Mouse (Mus musculus) kidney, postnatal 0 days (tissue): ENCODE results near the gene Eif4a3. TPM values are rescaled to one million over a fixed set of nuclear protein-coding genes. Genes with fewer than 3 reads are reported as not detected.

Source experiments
- ATAC-seq: fragments of 200-750 bp; cut with Nextera tagmentation; replicated peaks from 2 replicates; pipeline ENCODE4 v1.8.0; 2017; ENCODE audit warnings: low read depth, moderate number of reproducible peaks, moderate TSS enrichment, moderate library complexity; ENCODE audit not compliant: low FRiP score
- DNase-seq: peaks from one replicate; pipeline ENCODE4 v3.0.0-alpha.2; 2016; ENCODE audit warnings: low spot score
- H3K27ac ChIP-seq: fragments of 300-500 bp; sonication (generic); 2 replicates; pipeline ENCODE4 v1.5.1; 2014; ENCODE audit warnings: mild to moderate bottlenecking
- H3K27me3 ChIP-seq: fragments of 300-500 bp; sonication (generic); 2 replicates; pipeline ENCODE4 v1.6.1; 2014; ENCODE audit warnings: low read length, mixed read lengths; ENCODE audit not compliant: insufficient read depth
- H3K36me3 ChIP-seq: fragments of 300-500 bp; sonication (generic); 2 replicates; pipeline ENCODE4 v1.6.1; 2014; ENCODE audit warnings: low read length, mixed read lengths; ENCODE audit not compliant: insufficient read depth
- H3K4me1 ChIP-seq: fragments of 300-500 bp; sonication (generic); replicated peaks from 2 replicates; pipeline ENCODE4 v1.6.1; 2014; ENCODE audit warnings: antibody characterized with exemption, low read length, mixed read lengths; ENCODE audit not compliant: insufficient read depth
- H3K4me2 ChIP-seq: fragments of 300-500 bp; sonication (generic); 2 replicates; pipeline ENCODE4 v1.6.1; 2014; ENCODE audit warnings: mild to moderate bottlenecking, low read length, moderate library complexity, mixed read lengths
- H3K4me3 ChIP-seq: fragments of 300-500 bp; sonication (generic); replicated peaks from 2 replicates; pipeline ENCODE4 v1.5.1; 2014; ENCODE audit warnings: low read depth, low read length
- H3K9ac ChIP-seq: fragments of 300-500 bp; sonication (generic); 2 replicates; pipeline ENCODE4 v1.6.1; 2014; ENCODE audit warnings: low read depth, low read length
- H3K9me3 ChIP-seq: fragments of 300-500 bp; sonication (generic); replicated peaks from 2 replicates; pipeline ENCODE4 v1.6.1; 2016; ENCODE audit warnings: low read length, inconsistent platforms, mixed read lengths
- CTCF ChIP-seq: IDR thresholded peaks from 2 replicates; pipeline ENCODE4 v1.5.1; 2016; ENCODE audit warnings: antibody characterized with exemption, low read depth, mild to moderate bottlenecking, moderate library complexity
- WGBS: fragments of 180-500 bp; shearing (Covaris S2); extraction: QIAGEN DNeasy Blood & Tissue Kit; methylation state at CpG from one replicate; pipeline ENCODE4 v1.1.7; 2014; 5-methylcytosine and 5-hydroxymethylcytosine counted together
- polyA plus RNA-seq: library from polyadenylated mRNA; unstranded; fragments of >200 nt; fragmentation: Nextera tagmentation; extraction: Ambion mirVana; gene quantifications from 2 replicates; pipeline ENCODE4 v1.2.1, GENCODE M21; 2015

Gene Eif4a3
- polyA plus RNA-seq, 1 experiment from 2014 or later = 260 TPM

DNA sequence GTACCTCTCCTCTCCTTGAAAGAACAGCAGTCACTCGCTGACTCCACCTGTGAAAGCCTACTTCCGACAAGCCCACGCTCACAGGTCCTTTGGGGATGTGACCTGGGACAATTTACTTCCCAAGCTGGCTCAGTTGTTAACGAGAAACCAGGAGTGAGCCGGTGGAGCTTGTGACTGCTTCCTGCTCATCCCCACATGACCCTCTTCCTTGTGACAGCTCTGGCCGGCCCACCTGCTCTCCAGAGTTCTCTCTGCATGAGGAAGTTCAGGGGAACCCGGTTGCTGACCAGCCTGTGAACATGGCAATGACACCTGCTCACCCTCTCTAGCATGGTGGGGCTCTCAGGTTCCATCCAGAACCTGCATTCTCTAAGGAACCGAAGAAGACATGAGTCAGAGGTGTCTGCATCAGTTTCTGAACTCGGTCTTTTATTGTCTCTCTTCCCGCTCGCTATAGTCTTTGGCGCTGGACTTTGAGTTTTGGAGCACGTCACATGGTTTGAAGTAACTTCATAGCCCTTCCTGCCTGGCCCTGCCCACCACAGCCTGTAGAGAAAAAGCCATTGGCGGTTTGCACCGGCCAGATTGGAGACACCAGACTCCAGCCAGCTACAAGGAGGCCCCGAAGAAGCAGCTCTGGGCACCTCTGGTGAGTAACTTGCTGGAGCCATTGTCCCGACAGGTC is 14.5 kb upstream of the Eif4a3 start:
- Histone ChIP-seq H3K36me3 (no peaks in the 10 kb centered on the region), H3K4me2 (no peak overlapping the region), H3K4me3 (no peak overlapping the region), H3K27ac (peak overlapping the region; percentile 6; the same call in 1 of the 2 replicates), H3K4me1 (no peaks in the 10 kb centered on the region), H3K9ac (0 out of 2 replicates have a peak overlapping the region, but pooled peaks have one; percentile 13), H3K27me3 (no peaks in the 10 kb centered on the region), H3K9me3 (no peaks in the 10 kb centered on the region)
- DNase-seq (no peak), ATAC-seq (peak; percentile 74)
- 60% methylated on average over 17 of the region's 17 CpGs for WGBS
- no peak for TF ChIP-seq CTCF

DNA sequence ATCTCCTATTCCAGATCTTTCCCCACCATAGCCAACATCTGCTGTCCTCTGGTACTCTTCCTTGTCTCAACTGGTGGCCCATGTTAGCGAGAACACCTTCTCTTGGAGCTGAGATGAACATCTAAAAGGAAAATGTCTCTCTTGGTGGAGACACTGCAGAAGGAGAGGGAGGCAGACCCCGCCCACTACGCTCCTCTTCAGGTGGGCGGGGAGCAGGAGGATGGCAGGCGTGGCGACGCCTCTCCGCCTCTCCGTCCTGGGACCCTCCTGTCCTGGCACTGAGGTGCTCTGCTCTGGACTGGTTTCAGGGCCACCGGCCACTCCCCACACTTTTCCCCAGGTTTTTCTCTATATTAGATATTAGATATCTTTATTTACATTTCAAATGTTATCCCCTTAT is 10.7 kb upstream of the Eif4a3 start:
- 10% methylated on average over 10 of the region's 10 CpGs for WGBS
- ATAC-seq (no peak), DNase-seq (no peak)
- no peak for TF ChIP-seq CTCF
- Histone ChIP-seq H3K4me3 (no peak overlapping the region), H3K27me3 (no peaks in the 10 kb centered on the region), H3K9ac (no peak overlapping the region), H3K9me3 (no peaks in the 10 kb centered on the region), H3K27ac (no peak overlapping the region), H3K36me3 (no peaks in the 10 kb centered on the region), H3K4me1 (no peaks in the 10 kb centered on the region), H3K4me2 (no peak overlapping the region)

DNA sequence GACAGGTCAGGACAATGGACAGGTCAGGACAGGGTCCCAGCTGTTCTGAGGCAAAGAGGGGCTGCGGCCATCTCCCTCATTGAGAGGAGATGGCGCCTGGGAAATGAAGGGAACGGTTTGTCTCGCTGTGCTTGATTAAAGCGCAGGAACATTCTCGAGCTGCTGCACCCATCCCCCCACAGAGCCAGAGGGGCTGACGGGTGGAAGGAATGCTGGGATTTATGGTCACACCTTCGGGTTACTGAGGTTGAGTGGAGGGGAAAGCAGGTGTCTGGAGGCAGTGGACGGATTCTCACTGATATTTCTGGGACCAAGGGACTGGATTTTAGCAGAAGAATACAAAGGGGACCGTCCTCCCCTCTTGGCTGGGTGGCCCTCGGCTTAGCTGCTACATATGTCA is 8.0 kb upstream of the Eif4a3 start:
- no peak for DNase-seq
- H3K27me3 ChIP-seq = no peaks in the 10 kb centered on the region
- H3K4me2 ChIP-seq = no peak overlapping the region
- H3K9me3 ChIP-seq = no peaks in the 10 kb centered on the region
- H3K9ac ChIP-seq = no peak overlapping the region
- no peaks in the 10 kb centered on the region for H3K36me3 ChIP-seq
- 18% methylated on average over 11 of the region's 11 CpGs for WGBS
- H3K27ac ChIP-seq = no peak overlapping the region
- TF ChIP-seq CTCF = no peak
- H3K4me1 ChIP-seq = no peaks in the 10 kb centered on the region
- no peak overlapping the region for H3K4me3 ChIP-seq
- no peak for ATAC-seq

DNA sequence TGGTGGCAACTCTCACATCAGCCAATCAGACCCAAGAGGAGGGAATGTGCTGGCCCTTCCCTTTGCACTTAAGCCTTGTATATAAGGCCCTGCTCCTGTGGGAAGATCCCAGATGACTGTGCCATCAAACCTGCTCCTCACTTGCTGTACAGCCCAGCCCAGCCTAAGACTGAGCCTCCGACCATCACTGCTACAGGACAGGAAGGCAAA is 7.7 kb upstream of the Eif4a3 start, which contains the start of gene Card14:
TSS of gene Card14 (plus strand) at position 111 of the 210 bp plus-strand sequence.
- H3K9ac ChIP-seq = no peak within 1 kb of the TSS
- H3K4me2 ChIP-seq = no peak within 1 kb of the TSS
- H3K9me3 ChIP-seq = no peaks in the 10 kb centered on the region
- WGBS = 46% methylated on average over 1 of the region's 1 CpGs
- H3K4me1 ChIP-seq = no peaks in the 10 kb centered on the region
- no peaks in the 10 kb centered on the region for H3K36me3 ChIP-seq
- DNase-seq (no peak), ATAC-seq (no peak)
- H3K4me3 ChIP-seq = no peak within 1 kb of the TSS
- no peak within 1 kb of the TSS for H3K27ac ChIP-seq
- no peaks in the 10 kb centered on the region for H3K27me3 ChIP-seq
- no peak for TF ChIP-seq CTCF

DNA sequence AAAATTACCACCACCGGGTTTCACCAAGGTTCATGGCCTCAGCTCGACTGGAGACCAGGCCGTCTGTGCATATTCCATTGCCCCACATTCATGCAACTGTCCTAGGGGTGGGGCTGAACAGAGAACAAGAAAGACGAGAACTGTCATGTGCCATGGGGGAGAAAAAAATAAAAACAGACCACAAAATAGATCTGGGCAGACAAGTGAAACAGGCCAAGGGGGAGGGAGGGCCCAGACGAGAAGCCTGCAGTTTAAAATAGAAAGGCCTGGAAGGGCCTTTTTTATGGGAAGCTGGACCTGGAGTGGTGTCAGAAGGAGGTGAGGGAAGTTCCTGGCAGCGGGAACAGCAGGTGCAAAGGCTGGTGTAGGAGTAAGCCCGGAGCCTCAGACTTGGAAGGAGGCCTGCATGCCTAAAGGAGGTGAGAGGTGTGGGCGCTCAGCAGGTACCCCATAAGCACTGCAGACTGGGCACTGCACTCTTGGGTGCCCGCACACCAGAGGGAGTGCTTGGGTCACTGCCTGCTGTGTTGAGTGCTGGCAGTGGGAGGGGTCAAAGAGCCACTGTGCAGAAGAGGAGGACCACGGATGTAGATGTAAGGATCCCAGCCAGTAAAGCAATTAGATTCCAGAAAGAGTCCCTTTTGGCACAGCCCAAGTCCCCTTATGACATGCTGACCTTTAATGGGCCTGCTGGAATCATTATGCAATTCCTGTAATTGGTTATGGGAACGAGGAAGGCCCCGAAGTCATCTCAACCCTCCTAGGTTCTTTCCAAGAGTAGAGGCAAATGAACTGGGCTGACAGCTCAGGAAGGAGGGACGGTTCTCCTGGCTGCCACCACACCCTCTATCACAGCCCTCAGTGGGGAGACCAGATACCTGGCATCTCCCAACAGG is 7.1 kb upstream of the Eif4a3 start:
- H3K36me3 ChIP-seq = no peaks in the 10 kb centered on the region
- no peak overlapping the region for H3K4me2 ChIP-seq
- H3K4me3 ChIP-seq = no peak overlapping the region
- ATAC-seq = no peak
- no peak overlapping the region for H3K9ac ChIP-seq
- no peaks in the 10 kb centered on the region for H3K4me1 ChIP-seq
- no peaks in the 10 kb centered on the region for H3K9me3 ChIP-seq
- peak; percentile 13; the same call in 1 of the 2 replicates for TF ChIP-seq CTCF
- H3K27ac ChIP-seq = no peak overlapping the region
- 58% methylated on average over 13 of the region's 13 CpGs for WGBS
- H3K27me3 ChIP-seq = no peaks in the 10 kb centered on the region
- no peak for DNase-seq

DNA sequence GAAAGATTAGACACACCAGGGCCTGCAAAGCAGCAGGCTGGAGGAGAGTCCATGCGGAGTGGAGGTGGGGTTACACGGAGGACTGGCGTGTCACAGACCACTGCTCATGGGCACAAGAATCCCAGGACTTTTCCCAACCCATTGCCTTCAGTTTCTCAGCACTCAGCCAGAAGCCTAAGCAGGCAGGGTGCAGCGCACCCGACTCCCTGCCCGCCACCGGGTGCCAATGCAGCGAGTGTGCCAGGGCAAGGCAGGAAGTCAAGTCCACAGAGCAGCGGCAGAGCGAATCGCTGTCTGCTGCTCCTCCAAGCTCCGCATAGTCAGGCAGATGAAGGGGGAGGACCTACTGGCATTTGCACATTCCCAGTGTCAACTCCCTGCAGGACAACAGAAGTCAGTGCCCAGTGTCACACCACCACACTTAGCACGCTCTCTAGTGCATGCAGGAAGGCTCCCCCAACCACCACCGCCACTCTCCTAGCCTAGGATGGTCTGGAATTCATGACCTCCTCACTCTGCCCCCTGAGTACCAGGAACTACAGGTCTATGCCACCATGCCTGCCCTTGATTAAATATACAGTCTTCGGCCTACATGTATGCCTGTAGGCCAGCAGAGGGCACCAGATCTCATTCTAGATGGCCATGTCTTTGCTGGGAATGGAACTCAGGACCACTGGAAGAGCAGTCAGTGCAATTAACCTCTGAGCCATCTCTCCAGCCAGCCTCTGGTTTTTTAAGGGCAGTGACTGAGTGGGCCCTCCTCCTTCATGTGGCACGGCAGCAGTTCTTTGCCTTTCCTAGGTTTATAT is 5.2 kb upstream of the Eif4a3 start:
- Histone ChIP-seq H3K9ac (no peak overlapping the region), H3K27me3 (no peaks in the 10 kb centered on the region), H3K9me3 (no peaks in the 10 kb centered on the region), H3K27ac (no peak overlapping the region), H3K36me3 (no peaks in the 10 kb centered on the region), H3K4me1 (no peaks in the 10 kb centered on the region), H3K4me3 (no peak overlapping the region), H3K4me2 (peak overlapping the region; percentile 11; the same call in 1 of the 2 replicates)
- DNase-seq = peak; percentile 83
- WGBS = 30% methylated on average over 16 of the region's 16 CpGs
- TF ChIP-seq CTCF = peak; percentile 91
- ATAC-seq = 0 out of 2 replicates have a peak, but pooled peaks have one; percentile 8
